Mouse (Mus musculus) spleen, adult 12 weeks (tissue): ENCODE measurements around the gene Olfr1131.
"Not testable (repeated sequence)": the region's sequence is repeated elsewhere in the genome, so short reads cannot be mapped to it uniquely, and the experiment has no call there.

ENCODE experiments used
- DNase-seq: peaks from one replicate; pipeline ENCODE4 v3.0.0; 2022; ENCODE audit warnings: low spot score

Gene Olfr1131

DNA sequence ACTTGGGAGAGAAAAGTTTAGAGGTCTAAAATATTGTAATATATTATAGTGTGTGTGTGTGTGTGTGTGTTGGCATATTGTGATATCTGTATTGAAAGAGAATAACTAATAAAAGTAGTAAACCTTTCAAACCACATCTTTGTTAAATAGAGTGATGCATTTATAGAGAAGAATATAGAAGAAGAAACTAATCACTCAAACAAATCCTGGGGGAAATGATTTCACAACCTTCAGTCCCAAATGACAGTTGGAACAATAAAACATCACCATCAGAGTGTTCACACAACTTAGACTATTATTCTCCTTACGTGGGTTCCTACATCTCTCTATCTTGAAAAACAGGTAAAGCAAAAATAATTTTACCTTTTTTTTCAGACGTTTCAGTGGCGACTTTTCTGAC is at the start of gene Olfr1131:
TSS of gene Olfr1131 (plus strand) at position 301 of the 400 bp plus-strand sequence.
- DNase-seq, result no peak

DNA sequence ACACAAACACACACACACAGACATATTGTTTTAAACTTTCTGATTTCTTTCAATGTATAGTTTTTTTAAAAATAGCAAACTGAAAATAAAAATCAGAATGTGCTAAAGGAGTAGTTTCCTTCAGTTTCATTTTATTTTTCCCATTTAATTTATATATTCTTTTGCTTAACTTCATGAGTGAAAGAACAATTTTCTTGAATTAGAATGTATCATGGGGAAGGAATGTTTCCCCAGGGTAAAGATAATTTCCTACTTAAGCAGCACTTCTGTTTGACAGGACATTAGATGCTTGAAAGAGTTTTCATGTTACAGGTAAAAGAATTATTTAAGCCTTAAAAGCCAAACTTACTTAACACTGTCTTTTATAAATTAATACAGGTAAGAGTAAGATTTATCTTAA is 21.0 kb upstream of the Olfr1131 start, which contains the start of gene Olfr1130:
TSS of gene Olfr1130 (plus strand) at position 301 of the 400 bp plus-strand sequence.
- DNase-seq, result not testable (repeated sequence)

DNA sequence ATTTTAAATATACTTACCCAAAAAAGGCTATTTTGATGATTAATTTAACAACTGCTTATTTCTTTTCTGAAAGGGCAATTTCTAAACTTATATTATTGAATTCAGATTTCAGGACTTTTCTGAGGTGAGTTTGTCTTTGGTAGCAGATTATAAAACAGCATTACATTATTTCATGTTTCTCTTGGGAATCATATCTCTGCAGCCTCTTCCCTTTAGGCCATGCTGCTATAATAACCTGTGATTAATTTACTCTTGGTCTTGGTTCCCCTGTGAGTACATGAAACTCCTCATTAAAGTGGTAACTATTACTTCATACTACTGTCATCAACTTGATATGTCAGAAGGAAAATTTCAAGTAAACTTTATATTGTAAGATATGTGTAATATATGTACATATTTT is 10.5 kb downstream of the Olfr1131 start, which contains the start of gene Olfr1132:
TSS of gene Olfr1132 (minus strand) at position 101 of the 400 bp plus-strand sequence.
- no peak for DNase-seq

DNA sequence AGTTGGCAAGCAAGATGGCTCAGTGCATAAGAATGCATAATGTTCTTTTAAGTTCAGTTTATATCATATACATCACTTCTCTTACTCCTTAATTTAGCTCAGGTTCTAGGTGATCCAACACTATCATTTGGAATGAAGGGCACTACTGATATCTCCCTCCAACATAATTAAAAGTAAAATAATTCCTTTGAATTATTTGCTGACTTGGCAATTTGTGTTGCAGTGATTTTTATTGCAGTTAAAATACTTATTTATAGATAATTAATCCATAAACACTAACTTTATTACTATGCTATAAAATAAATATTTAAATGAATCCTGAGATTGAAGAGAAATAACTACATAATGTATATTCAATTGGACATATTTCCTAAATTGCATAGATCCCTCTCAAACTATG is 15.5 kb downstream of the Olfr1131 start:
- no peak for DNase-seq

DNA sequence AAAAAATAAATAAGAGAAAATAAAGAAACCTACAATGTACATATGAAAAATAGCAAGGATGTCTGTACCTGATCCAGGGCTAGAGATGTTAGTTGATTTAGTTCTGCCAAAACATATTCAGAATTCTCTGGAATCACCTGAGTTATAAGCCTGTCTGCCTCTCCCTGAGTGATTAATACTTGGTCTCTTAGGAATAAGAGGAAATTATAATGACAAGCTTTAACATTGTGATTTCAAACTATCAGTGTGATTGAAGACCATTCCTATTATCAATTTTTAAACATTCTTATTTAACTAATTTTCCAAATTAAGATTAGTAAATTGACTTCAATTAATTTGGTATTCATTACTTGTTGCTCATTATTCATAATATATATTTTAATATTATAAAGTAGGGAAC is 20.4 kb downstream of the Olfr1131 start, which contains the start of gene Olfr1133:
TSS of gene Olfr1133 (minus strand) at position 101 of the 400 bp plus-strand sequence.
- DNase-seq, result no peak

DNA sequence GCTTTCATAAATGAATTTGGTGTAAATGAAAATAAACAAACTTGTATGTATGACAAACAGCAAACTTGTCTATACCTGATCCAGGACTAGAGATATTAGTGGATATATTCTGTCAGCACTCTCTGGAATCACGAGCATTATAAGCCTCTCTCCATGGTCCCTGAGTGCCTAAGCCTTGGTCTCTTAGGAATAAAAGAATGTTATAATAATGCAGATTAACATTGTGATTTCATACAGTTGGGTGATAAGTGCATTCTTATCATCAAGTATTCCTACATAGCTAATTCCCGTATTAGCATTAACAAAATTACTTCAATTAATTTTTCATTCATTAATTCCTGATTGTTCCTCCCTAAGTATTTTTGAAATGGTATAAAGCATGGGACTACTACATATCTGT is 31.5 kb downstream of the Olfr1131 start, which contains the start of gene Olfr1134:
TSS of gene Olfr1134 (minus strand) at position 101 of the 400 bp plus-strand sequence.
- no peak for DNase-seq

DNA sequence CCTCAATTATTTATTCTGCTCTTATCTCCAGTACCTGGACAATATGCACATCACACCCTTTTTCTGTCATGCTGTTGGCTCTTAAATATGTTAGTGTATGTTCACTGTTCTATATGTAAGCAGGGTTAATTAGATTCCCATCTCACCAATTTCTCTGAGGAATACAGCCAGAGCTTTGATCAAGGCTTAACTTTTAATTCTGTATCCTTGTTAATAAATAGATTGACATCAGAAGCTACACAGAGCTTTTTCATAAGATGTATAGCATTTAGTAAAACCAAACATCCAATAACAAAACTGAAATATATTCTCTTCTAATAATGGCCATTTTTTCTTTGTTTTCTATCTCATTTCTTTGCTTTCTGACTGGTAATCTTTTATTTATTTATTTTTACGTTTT is 46.7 kb downstream of the Olfr1131 start, which contains the start of gene Olfr1135:
TSS of gene Olfr1135 (minus strand) at position 101 of the 400 bp plus-strand sequence.
- no peak for DNase-seq
